Mouse (Mus musculus) thymus, adult 2 months (tissue): ENCODE results near the gene Rnf4.

Experiments used
- CTCF ChIP-seq: fragments of 200-500 bp; IDR thresholded peaks from 2 replicates; pipeline ENCODE4 v1.5.1; 2012; ENCODE audit warnings: mild to moderate bottlenecking, control low read depth, low read length, moderate library complexity, borderline replicate concordance; ENCODE audit not compliant: control insufficient read depth, poor library complexity, insufficient read depth; ENCODE audit errors: extremely low read depth
- POLR2A ChIP-seq: fragments of 200-500 bp; IDR thresholded peaks from 2 replicates; pipeline ENCODE4 v1.6.1; 2012; ENCODE audit warnings: mild to moderate bottlenecking, low read length, control low read depth, moderate library complexity; ENCODE audit not compliant: control insufficient read depth, poor library complexity, insufficient read depth; ENCODE audit errors: extremely low read depth

DNA sequence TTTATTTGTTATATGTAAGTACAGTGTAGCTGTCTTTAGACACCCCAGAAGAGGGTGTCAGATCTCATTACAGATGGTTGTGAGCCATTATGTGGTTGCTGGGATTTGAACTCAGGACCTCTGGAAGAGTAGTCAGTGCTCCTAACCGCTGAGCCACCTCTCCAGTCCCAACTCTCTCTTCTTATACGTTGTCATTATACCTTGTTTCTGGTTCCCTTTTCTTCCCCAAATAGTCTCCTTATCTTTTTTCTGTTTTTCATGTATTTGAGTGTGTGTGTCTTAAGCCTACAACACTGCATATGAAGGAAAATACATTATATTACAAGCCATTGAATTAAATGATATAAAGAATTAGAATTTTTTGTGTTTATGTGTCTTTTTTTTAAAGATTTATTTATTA lies 50.7 kb downstream of the Rnf4 start:
- TF ChIP-seq CTCF (no peak), POLR2A (no peak)
